Mouse (Mus musculus) mesoderm, embryonic 11.5 days (tissue): ENCODE measurements around the gene Pla2g1b.
"Not testable (repeated sequence)": the region's sequence is repeated elsewhere in the genome, so short reads cannot be mapped to it uniquely, and the experiment has no call there.

ENCODE experiments used
- DNase-seq: peaks from one replicate; pipeline ENCODE4 v3.0.0-alpha.2; 2012; ENCODE audit warnings: low read depth, low spot score

Pla2g1b gene

GRCm38 (mm10) chr5:115483947-115484920, 18.2 kb downstream of the Pla2g1b start, which contains the start of gene Sirt4:
Gene Sirt4, minus strand, starts transcription at chr5:115484725.
- DNase-seq, result peak; percentile 93

GRCm38 (mm10) chr5:115484996-115485395, 18.9 kb downstream of the Pla2g1b start:
- no peak for DNase-seq

DNA sequence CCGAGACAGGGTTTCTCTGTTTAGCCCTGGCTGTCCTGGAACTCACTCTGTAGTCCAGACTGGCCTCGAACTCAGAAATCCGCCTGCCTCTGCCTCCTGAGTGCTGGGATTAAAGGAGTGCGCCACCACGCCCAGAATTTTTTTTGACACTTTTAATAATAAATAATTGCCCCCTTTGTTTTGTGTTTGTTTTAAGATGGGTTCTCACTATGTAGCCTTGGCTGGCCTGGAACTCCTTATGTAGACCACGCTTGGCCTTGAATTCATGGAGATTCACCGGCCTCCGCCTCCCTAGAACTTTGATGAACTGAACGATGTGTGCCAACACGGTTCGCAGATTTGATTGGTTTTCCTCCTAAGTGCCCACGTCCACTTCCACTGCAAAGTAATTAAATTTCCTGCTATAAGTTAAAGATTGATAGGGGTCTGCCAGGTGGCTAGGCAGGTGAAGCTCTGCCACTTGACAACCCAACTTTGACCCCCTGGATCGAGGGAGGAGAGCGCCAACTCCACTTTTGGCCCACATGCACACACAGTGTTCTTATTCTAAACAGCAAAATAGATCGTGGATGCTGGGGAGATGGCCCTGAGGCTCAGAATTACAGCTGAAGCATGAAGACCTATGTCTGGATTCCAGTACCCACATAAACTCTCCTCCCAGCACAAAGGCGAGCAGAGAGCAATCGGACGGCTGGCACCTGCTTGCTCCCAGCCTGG, 19.6 kb downstream of the Pla2g1b start:
- DNase-seq, result no peak

DNA sequence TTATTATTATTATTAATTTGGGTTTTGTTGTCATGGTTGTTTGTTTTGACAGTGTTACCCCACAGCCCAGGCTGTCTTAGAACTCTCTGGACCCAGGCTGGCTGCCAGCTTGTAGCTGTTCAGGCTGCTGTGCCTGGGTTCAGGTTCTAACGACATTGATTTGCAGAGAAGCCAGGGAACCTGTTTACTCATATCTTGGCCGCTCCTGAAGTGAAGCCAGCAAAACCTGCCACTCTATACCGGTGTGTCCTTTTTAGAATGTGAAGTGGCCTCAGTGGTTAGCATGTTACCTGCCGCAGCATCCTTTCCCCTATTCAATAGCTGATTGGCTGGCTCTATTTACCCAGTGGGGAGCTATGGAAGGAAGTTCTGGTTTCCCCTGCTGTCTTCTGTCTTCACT, 20.7 kb downstream of the Pla2g1b start:
- DNase-seq, result no peak

- no peak for DNase-seq
These were observed 21.3 kb downstream of the Pla2g1b start for GRCm38 (mm10) chr5:115487353-115487752.

DNA sequence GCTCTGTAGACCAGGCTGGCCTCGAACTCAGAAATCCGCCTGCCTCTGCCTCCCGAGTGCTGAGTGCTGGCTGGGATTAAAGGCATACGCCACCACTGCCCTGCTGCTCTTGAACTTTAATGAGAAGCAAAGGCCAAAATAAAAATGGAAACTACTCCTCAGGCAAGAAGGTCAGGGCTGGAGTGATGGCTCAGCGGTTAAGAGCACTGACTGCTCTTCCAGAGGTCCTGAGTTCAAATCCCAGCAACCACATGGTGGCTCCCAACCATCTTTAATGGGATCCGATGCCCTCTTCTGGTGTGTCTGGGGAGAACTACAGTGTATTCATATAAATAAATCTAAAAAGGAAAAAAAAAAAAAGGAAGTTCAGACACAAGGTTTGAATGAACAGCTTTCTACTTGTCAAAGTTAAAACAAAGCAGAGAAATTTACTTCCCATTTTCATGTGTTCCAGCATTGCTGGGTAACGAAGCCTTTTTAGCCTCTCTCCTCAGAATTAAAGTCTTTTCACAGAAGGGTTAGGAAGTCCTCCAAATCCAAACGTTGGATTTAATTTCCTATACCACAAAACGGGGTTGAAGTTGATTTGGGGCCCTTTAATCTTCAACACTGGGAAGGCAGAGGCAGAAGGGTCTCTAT, 22.0 kb downstream of the Pla2g1b start:
- DNase-seq, result no peak

GRCm38 (mm10) chr5:115488841-115489698, 23.0 kb downstream of the Pla2g1b start:
- DNase-seq, result peak; percentile 88

- DNase-seq, result peak; percentile 95
These were observed 23.9 kb downstream of the Pla2g1b start for GRCm38 (mm10) chr5:115489699-115490637.

GRCm38 (mm10) chr5:115490638-115491000, 24.6 kb downstream of the Pla2g1b start:
- no peak for DNase-seq

DNA sequence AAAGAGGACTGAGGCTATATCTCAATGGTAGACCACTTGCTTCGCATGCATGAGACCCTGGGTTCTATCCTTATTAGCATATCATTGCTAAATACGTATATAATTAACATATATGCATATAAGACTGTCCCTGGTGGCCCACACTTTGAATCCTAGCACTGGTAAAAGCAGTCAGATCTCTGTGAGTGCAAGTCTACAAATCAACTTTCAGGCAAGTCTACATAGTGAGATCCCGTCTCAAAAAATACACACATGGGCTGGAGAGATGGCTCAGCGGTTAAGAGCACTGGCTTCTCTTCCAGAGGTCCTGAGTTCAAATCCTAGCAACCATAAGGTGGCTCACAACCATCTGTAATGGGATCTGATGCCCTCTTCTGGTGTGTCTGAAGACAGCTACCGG, 25.0 kb downstream of the Pla2g1b start:
- DNase-seq, result no peak

GRCm38 (mm10) chr5:115491771-115492322, 25.8 kb downstream of the Pla2g1b start:
- peak; percentile 67 for DNase-seq

GRCm38 (mm10) chr5:115492711-115493335, 26.8 kb downstream of the Pla2g1b start:
- no peak for DNase-seq

GRCm38 (mm10) chr5:115493441-115493840, 27.4 kb downstream of the Pla2g1b start:
- DNase-seq, result no peak

- DNase-seq, result not testable (repeated sequence)
These were observed 29.6 kb downstream of the Pla2g1b start for GRCm38 (mm10) chr5:115495618-115496017.

GRCm38 (mm10) chr5:115497033-115497432, 31.0 kb downstream of the Pla2g1b start:
- DNase-seq, result no peak

DNA sequence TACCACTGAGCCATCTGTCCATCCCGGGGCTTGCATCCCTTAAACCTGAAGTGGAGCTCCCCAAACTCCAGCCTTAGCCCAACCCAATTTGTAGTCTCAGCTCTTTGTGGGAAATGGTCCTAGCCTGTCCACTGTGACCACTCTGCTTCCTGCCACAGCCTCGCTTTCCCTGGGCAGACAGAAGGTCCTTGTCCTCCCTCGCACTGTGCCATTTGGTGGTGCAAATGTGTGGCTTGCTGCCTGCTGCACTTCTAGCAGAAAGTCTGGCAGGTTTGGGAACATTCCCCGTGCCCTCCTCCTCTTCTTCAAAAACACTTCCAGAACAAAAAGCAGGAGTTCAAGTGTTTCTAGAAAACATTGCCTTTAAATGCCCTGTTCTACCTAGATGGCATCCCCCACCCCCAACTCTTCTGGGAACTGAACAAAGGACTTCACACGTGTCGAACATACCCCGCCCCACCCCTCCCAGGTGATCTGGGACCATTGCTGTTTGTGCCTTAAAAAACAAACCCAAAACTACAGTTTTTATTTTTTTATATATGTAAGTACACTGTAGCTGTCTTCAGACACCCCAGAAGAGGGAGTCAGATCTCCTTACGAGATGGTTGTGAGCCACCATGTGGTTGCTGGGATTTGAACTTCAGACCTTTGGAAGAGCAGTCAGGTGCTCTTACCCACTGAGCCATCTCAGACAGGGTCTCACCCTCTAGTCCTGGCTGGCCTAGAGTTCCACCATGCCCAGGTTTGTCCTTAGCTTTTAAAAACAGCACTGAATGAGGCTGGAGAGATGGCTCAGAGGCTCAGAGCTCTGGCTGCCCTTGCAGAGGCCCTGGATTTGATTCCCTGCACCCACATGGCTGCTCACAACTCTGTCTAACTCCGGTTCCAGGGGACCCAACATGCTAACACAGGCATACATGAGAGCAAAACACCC, 32.5 kb downstream of the Pla2g1b start:
- DNase-seq, result no peak

DNA sequence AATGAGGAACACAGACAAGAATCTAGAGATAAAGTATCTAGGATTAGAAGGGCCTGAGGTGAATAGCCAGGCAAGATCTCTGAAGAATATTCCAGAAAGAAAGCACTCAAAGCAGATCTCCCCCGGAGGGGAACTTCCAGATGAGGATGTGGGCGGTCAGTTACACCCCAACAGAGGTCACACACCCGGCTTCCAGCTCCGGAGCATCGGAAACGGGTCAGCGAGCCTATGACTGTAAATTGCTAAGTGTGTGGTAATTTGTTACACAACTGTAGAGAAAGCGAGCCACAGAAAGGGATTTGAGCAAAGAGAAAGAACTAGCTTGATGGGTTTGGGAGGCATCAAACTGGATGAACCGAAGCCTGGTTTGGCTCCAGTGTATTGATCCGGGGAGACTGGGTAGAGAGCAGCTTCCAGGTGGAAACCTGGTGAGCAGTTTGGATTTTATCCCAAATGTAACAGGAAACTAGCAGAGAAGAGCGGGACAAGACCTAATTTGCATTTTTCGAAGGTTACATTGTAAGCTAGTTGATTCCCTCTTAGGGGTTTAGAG, 34.4 kb downstream of the Pla2g1b start:
- no peak for DNase-seq

GRCm38 (mm10) chr5:115503035-115503434, 37.0 kb downstream of the Pla2g1b start:
- no peak for DNase-seq
